Mouse (Mus musculus) forebrain, embryonic 15.5 days (tissue): ENCODE measurements at regions not wholly inside any gene's neighbourhood (a gene's known extent, or its start where the extent isn't known, plus 50 kb on each side); places are given as distances from the start of the nearest gene placed in this dataset.
"Not testable (repeated sequence)": the region's sequence is repeated elsewhere in the genome, so short reads cannot be mapped to it uniquely, and the experiment has no call there.

Experiments
- ATAC-seq: fragments of 200-750 bp; cut with Nextera tagmentation; replicated peaks from 2 replicates; pipeline ENCODE4 v1.8.0; 2017; ENCODE audit warnings: mild to moderate bottlenecking, moderate TSS enrichment, moderate library complexity
- H3K27ac ChIP-seq: fragments of 300-500 bp; sonication (generic); replicated peaks from 2 replicates; pipeline ENCODE4 v1.5.1; 2015; ENCODE audit warnings: mild to moderate bottlenecking, inconsistent platforms
- H3K27me3 ChIP-seq: fragments of 300-500 bp; sonication (generic); 2 replicates; pipeline ENCODE4 v1.6.1; 2015; ENCODE audit warnings: inconsistent platforms
- H3K36me3 ChIP-seq: fragments of 300-500 bp; sonication (generic); 2 replicates; pipeline ENCODE4 v1.6.1; 2015; ENCODE audit warnings: mild to moderate bottlenecking, inconsistent platforms
- H3K4me1 ChIP-seq: fragments of 300-500 bp; sonication (generic); 2 replicates; pipeline ENCODE4 v1.6.1; 2015; ENCODE audit warnings: inconsistent platforms
- H3K4me2 ChIP-seq: fragments of 300-500 bp; sonication (generic); replicated peaks from 2 replicates; pipeline ENCODE4 v1.6.1; 2015; ENCODE audit warnings: mild to moderate bottlenecking, inconsistent platforms
- H3K4me3 ChIP-seq: fragments of 300-500 bp; sonication (generic); 2 replicates; pipeline ENCODE4 v1.5.1; 2015; ENCODE audit warnings: mild to moderate bottlenecking, inconsistent platforms
- H3K9ac ChIP-seq: fragments of 300-500 bp; sonication (generic); replicated peaks from 2 replicates; pipeline ENCODE4 v1.6.1; 2015; ENCODE audit warnings: mild to moderate bottlenecking, inconsistent platforms
- H3K9me3 ChIP-seq: fragments of 300-500 bp; sonication (generic); 2 replicates; pipeline ENCODE4 v1.6.1; 2016; ENCODE audit warnings: inconsistent platforms
- WGBS: fragments of 180-500 bp; shearing (Covaris S2); methylation state at CpG from one replicate; pipeline ENCODE4 v1.1.7; 2015; ENCODE audit warnings: mixed read lengths; 5-methylcytosine and 5-hydroxymethylcytosine counted together

GRCm38 (mm10) chr13:52281271-52281670 lies 249.8 kb downstream of the Diras2 start:
- Histone ChIP-seq H3K4me2 (no peak overlapping the region), H3K4me3 (no peak overlapping the region), H3K27me3 (no peaks in the 10 kb centered on the region), H3K9me3 (no peaks in the 10 kb centered on the region), H3K9ac (no peak overlapping the region), H3K36me3 (no peaks in the 10 kb centered on the region), H3K27ac (no peak overlapping the region), H3K4me1 (no peaks in the 10 kb centered on the region)
- 79% methylated on average over 2 of the region's 2 CpGs for WGBS
- ATAC-seq, result no peak

GRCm38 (mm10) chr13:52282500-52282899 lies 248.6 kb downstream of the Diras2 start:
- 71% methylated on average over 13 of the region's 13 CpGs for WGBS
- no peaks in the 10 kb centered on the region for H3K36me3 ChIP-seq
- H3K4me2 ChIP-seq, result no peak overlapping the region
- H3K4me1 ChIP-seq, result no peaks in the 10 kb centered on the region
- H3K9me3 ChIP-seq, result no peaks in the 10 kb centered on the region
- peak; percentile 32; the same call in 1 of the 2 replicates for ATAC-seq
- no peaks in the 10 kb centered on the region for H3K27me3 ChIP-seq
- H3K9ac ChIP-seq, result no peak overlapping the region
- H3K27ac ChIP-seq, result no peak overlapping the region
- H3K4me3 ChIP-seq, result no peak overlapping the region

GRCm38 (mm10) chr13:52283456-52283855 lies 247.6 kb downstream of the Diras2 start:
- WGBS, result 90% methylated on average over 11 of the region's 11 CpGs
- no peaks in the 10 kb centered on the region for H3K27me3 ChIP-seq
- H3K4me3 ChIP-seq, result no peak overlapping the region
- no peak overlapping the region for H3K27ac ChIP-seq
- H3K9ac ChIP-seq, result no peak overlapping the region
- no peak overlapping the region for H3K4me2 ChIP-seq
- no peak for ATAC-seq
- 0 out of 2 replicates have a peak, but pooled peaks cover 2% of the 10 kb centered on the region for H3K4me1 ChIP-seq
- no peaks in the 10 kb centered on the region for H3K36me3 ChIP-seq
- H3K9me3 ChIP-seq, result no peaks in the 10 kb centered on the region

GRCm38 (mm10) chr13:52284026-52284801 lies 246.9 kb downstream of the Diras2 start:
- H3K27ac ChIP-seq, result no peak overlapping the region
- ATAC-seq, result no peak
- H3K4me3 ChIP-seq, result no peak overlapping the region
- no peaks in the 10 kb centered on the region for H3K27me3 ChIP-seq
- H3K4me2 ChIP-seq, result no peak overlapping the region
- no peaks in the 10 kb centered on the region for H3K36me3 ChIP-seq
- 80% methylated on average over 12 of the region's 12 CpGs for whole genome bisulfite sequencing
- no peak overlapping the region for H3K9ac ChIP-seq
- H3K9me3 ChIP-seq, result no peaks in the 10 kb centered on the region
- H3K4me1 ChIP-seq, result 0 out of 2 replicates have a peak, but pooled peaks cover 3% of the 10 kb centered on the region

- Histone ChIP-seq H3K4me1 (0 out of 2 replicates have a peak, but pooled peaks cover 3% of the 10 kb centered on the region), H3K4me2 (no peak overlapping the region), H3K9ac (no peak overlapping the region), H3K36me3 (no peaks in the 10 kb centered on the region), H3K4me3 (no peak overlapping the region), H3K9me3 (no peaks in the 10 kb centered on the region), H3K27me3 (no peaks in the 10 kb centered on the region), H3K27ac (no peak overlapping the region)
- ATAC-seq, result no peak
- 45% methylated on average over 6 of the region's 6 CpGs for WGBS
These were observed 242.7 kb downstream of the Diras2 start for GRCm38 (mm10) chr13:52288400-52288799.

- no peak overlapping the region for H3K27ac ChIP-seq
- H3K4me3 ChIP-seq, result no peak overlapping the region
- no peaks in the 10 kb centered on the region for H3K27me3 ChIP-seq
- ATAC-seq, result no peak
- H3K36me3 ChIP-seq, result no peaks in the 10 kb centered on the region
- no peak overlapping the region for H3K9ac ChIP-seq
- WGBS, result 94% methylated on average over 15 of the region's 15 CpGs
- no peaks in the 10 kb centered on the region for H3K9me3 ChIP-seq
- H3K4me2 ChIP-seq, result no peak overlapping the region
- peaks cover 11% of the 10 kb centered on the region; the same call in 1 of the 2 replicates for H3K4me1 ChIP-seq
These were observed 235.2 kb downstream of the Diras2 start for GRCm38 (mm10) chr13:52295847-52296246.

- Histone ChIP-seq H3K4me2 (no peak overlapping the region), H3K4me3 (no peak overlapping the region), H3K36me3 (no peaks in the 10 kb centered on the region), H3K4me1 (peaks cover 11% of the 10 kb centered on the region; the same call in 1 of the 2 replicates), H3K9me3 (no peaks in the 10 kb centered on the region), H3K9ac (no peak overlapping the region), H3K27ac (no peak overlapping the region), H3K27me3 (no peaks in the 10 kb centered on the region)
- no peak for ATAC-seq
- 82% methylated on average over 9 of the region's 9 CpGs for WGBS
These were observed 234.4 kb downstream of the Diras2 start for GRCm38 (mm10) chr13:52296541-52297276.

GRCm38 (mm10) chr13:52297277-52297623 lies 233.8 kb downstream of the Diras2 start:
- Histone ChIP-seq H3K27me3 (no peaks in the 10 kb centered on the region), H3K9me3 (no peaks in the 10 kb centered on the region), H3K4me3 (no peak overlapping the region), H3K4me2 (no peak overlapping the region), H3K27ac (no peak overlapping the region), H3K9ac (no peak overlapping the region), H3K4me1 (peaks cover 11% of the 10 kb centered on the region; the same call in 1 of the 2 replicates), H3K36me3 (no peaks in the 10 kb centered on the region)
- WGBS, result 68% methylated on average over 7 of the region's 7 CpGs
- no peak for ATAC-seq

GRCm38 (mm10) chr13:52298362-52298761 lies 232.7 kb downstream of the Diras2 start:
- Histone ChIP-seq H3K4me2 (no peak overlapping the region), H3K9ac (no peak overlapping the region), H3K9me3 (no peaks in the 10 kb centered on the region), H3K36me3 (no peaks in the 10 kb centered on the region), H3K4me3 (no peak overlapping the region), H3K4me1 (peaks cover 11% of the 10 kb centered on the region; the same call in 1 of the 2 replicates), H3K27me3 (no peaks in the 10 kb centered on the region), H3K27ac (0 out of 2 replicates have a peak overlapping the region, but pooled peaks have one; percentile 21)
- ATAC-seq, result peak; percentile 55
- WGBS, result 29% methylated on average over 5 of the region's 5 CpGs

GRCm38 (mm10) chr13:52305328-52305727 lies 225.8 kb downstream of the Diras2 start:
- H3K36me3 ChIP-seq, ATAC-seq, H3K9me3 ChIP-seq, H3K4me1 ChIP-seq, H3K9ac ChIP-seq, H3K4me2 ChIP-seq, H3K27me3 ChIP-seq, H3K27ac ChIP-seq, H3K4me3 ChIP-seq: not testable (repeated sequence)

GRCm38 (mm10) chr13:52306783-52307440 lies 224.2 kb downstream of the Diras2 start:
- Histone ChIP-seq H3K9me3 (no peaks in the 10 kb centered on the region), H3K4me3 (no peak overlapping the region), H3K9ac (no peak overlapping the region), H3K36me3 (no peaks in the 10 kb centered on the region), H3K27ac (no peak overlapping the region), H3K27me3 (no peaks in the 10 kb centered on the region), H3K4me2 (no peak overlapping the region), H3K4me1 (no peaks in the 10 kb centered on the region)
- ATAC-seq, result no peak
- WGBS, result 83% methylated on average over 9 of the region's 9 CpGs

GRCm38 (mm10) chr13:52310954-52311353 lies 220.1 kb downstream of the Diras2 start:
- no peaks in the 10 kb centered on the region for H3K27me3 ChIP-seq
- H3K4me1 ChIP-seq, result no peaks in the 10 kb centered on the region
- no peak overlapping the region for H3K9ac ChIP-seq
- ATAC-seq, result no peak
- H3K27ac ChIP-seq, result no peak overlapping the region
- no peak overlapping the region for H3K4me2 ChIP-seq
- H3K9me3 ChIP-seq, result no peaks in the 10 kb centered on the region
- H3K4me3 ChIP-seq, result no peak overlapping the region
- 26% methylated on average over 2 of the region's 2 CpGs for WGBS
- H3K36me3 ChIP-seq, result no peaks in the 10 kb centered on the region
